Mouse (Mus musculus) lung, adult 2 months (tissue): Measurements from ENCODE around the gene Kat2a.

Source experiments
- CTCF ChIP-seq: fragments of 200-500 bp; IDR thresholded peaks from 2 replicates; pipeline ENCODE4 v1.5.1; 2011; ENCODE audit warnings: mild to moderate bottlenecking, low read length, control low read depth; ENCODE audit not compliant: insufficient read depth
- POLR2A ChIP-seq: fragments of 200-500 bp; IDR thresholded peaks from 2 replicates; pipeline ENCODE4 v1.6.1; 2011; ENCODE audit warnings: low read depth, mild to moderate bottlenecking, control low read depth, low read length, borderline replicate concordance; ENCODE audit errors: extremely low read depth

- no peak for TF ChIP-seq CTCF
- no peak for TF ChIP-seq POLR2A
Measured at GRCm38 (mm10) chr11:100673169-100673568, 39.1 kb downstream of the Kat2a start.
